Mouse (Mus musculus) B cell, adult (primary cell): ENCODE measurements around the gene Nfatc4. TPM values are rescaled to one million over a fixed set of nuclear protein-coding genes. Genes with fewer than 3 reads are reported as not detected.

ENCODE experiments used
- total RNA-seq: library from RNA; stranded (reverse); gene quantifications from 4 replicates; pipeline ENCODE4 v1.2.4, GENCODE M21; 2023; ENCODE audit not compliant: inconsistent age

The Nfatc4 gene
- total RNA-seq: not detected in 4 replicates

DNA sequence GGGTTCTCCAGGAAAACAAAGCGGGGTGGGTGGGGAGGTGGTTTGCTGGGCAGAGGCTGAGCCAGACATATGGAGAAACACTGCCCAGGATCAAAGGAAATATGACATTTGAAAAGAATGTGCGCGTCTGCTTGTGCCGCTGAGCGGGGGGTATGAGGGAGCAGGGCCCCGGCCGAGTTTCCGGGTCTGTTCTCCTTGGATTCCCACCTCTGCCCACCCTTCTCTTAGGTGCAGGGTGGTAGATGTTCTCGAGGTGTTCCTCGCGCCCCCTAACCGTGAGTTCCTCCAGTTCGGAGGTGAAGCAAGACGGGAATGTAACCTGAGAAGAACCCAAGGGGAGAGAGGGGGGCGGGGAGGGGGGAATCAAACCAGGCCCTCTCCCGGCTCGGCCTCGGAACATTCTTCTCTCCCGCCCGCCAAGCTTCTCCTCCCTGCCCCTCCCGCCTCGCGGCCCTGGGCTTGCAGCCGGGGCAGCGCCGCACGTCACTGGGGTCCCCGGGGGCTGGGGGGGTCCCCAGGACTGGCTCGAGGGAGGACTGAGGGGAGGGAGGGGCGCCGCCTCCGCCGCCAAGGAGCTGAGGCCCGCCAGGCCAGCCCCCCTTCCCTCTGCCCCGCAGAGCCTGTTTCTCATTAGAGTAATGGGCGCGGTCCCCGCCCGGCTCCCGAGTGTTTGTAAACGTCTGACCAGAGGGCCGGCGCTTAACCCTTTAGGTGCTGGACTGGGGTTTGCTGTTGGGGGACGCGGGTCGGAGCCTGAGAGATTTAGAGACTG lies at the start of gene Nfatc4:
Gene Nfatc4 (plus strand): TSS at position 154 of the 772 bp plus-strand sequence.

DNA sequence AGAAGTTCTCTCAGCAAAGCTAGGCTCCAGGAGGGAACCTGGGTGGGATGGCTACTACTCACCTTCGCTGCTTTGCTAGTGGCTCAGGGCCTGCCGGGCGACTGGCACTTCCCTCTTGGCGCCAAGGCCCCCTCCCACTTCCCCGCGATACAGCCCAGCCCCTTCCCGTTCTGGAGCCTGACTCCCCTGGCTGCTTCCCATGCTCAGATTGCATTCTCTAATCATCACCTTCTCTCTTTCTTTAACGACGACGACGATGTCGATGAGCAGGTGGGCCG lies 39.0 kb upstream of the Nfatc4 start, which contains the start of gene Adcy4:
Gene Adcy4 (minus strand): TSS at position 138 of the 278 bp plus-strand sequence.

DNA sequence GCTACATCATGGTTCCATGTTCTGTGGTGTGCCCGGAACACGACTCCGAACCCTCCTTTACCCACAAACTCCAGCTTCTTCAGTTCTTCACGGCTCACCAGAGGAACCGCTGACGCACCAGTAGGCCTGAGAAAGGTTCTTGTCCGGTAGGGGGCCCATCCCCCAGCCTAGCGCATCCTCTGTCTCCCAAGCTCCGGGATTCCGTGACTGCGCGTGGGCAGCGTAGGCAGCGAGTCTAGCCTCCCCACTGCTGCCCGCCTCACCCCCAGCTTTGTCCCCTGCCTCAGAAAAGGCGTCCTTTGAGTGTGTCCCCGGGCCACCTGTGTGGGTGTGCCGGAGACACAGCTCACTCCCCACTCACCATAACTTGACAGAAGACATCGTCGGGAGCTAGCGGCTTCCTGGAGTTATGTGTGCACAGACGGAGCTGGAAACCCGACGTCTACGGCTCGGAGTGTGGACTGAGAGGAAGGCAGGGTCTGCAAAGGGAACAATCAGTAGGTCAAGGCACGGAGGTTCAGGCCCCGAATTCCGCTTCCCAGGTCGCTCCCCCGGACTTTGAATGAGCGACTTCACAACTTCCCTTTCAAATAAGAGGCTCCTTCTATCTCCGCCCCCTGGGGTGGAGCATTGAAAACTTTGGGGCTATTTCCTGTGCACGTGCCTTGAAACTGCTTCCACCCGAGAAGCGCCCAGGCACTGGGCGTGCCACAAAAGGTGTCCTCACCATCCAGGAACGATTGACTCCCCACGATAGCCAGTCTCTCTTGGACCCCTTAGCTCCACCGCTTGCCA lies 34.5 kb upstream of the Nfatc4 start, which contains the start of gene Ripk3:
Gene Ripk3 (minus strand): TSS at position 610 of the 795 bp plus-strand sequence.

DNA sequence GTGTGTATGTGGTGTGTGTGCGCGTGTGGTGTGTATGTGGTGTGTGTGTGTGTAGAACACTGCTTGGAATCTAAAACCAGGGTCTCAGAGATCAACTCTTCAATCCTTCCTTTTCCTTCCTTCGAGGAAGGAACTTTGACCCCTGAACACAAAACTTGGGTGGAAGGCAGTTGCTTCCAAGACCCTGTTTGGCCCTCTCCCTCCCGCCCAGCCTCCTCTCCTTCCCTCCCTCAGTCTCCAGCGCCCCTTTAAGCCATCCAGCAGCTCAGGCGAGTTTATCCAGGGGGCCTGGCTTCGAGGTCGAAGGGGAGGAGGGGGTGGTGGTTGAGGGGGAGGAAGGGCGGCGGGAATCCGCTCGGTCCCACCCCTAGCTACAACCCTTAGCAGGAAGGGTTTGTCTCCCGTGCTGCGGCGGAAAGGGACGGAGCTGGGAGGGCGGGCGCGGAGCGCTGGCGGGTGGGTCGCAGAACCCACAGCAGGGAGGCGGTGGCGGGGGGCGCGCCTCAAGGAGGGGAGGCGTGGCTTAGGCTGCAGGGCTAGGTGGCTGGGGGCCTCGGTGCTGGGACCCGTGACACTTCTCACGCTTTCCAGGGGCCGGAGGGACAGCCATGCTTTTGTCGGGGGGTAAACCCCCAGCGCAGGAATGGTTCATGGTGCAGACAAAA lies 30.8 kb downstream of the Nfatc4 start, which contains the start of gene Nynrin:
Gene Nynrin (plus strand): TSS at position 390 of the 665 bp plus-strand sequence.

Other genes starting within 250 kb of the Nfatc4 start
- gene Fitm1, start 247.5 kb upstream of the Nfatc4 start, total RNA-seq: not detected in 4 replicates
- 237 to 297 TPM (median 278 TPM) in 4 replicates for gene Psme1, start 245.0 kb upstream of the Nfatc4 start, total RNA-seq
- 4.8 to 8.4 TPM (median 7.1 TPM) in 4 replicates for gene Emc9, start 237.8 kb upstream of the Nfatc4 start, total RNA-seq
- gene Psme2, start 232.0 kb upstream of the Nfatc4 start, total RNA-seq: 270 to 386 TPM (median 320 TPM) in 4 replicates
- 98.7 to 119 TPM (median 107 TPM) in 4 replicates for gene Rnf31, start 231.4 kb upstream of the Nfatc4 start, total RNA-seq
- 84.6 to 115 TPM (median 102 TPM) in 4 replicates for gene Irf9, start 219.6 kb upstream of the Nfatc4 start, total RNA-seq
- 0.84 to 1.9 TPM (median 1.3 TPM) in 4 replicates for gene Rec8, start 205.1 kb upstream of the Nfatc4 start, total RNA-seq
- 42.8 to 71.0 TPM (median 59.7 TPM) in 4 replicates for gene Ipo4, start 187.2 kb upstream of the Nfatc4 start, total RNA-seq
- 1.2 to 6.3 TPM (median 3.5 TPM) in 4 replicates for gene Gm49378, start 185.2 kb upstream of the Nfatc4 start, total RNA-seq
- gene Tm9sf1, start 179.3 kb upstream of the Nfatc4 start, total RNA-seq: 43.5 to 50.3 TPM (median 46.2 TPM) in 4 replicates
- gene Tssk4, start 173.0 kb upstream of the Nfatc4 start, total RNA-seq: 2.7 to 3.3 TPM (median 3.2 TPM) in 4 replicates
- gene Mdp1, start 162.6 kb upstream of the Nfatc4 start, total RNA-seq: 48.6 to 57.5 TPM (median 51.4 TPM) in 4 replicates
- gene Gmpr2, start 151.2 kb upstream of the Nfatc4 start, total RNA-seq: 21.8 to 29.4 TPM (median 27.7 TPM) in 4 replicates
- 173 to 208 TPM (median 188 TPM) in 4 replicates for gene Nedd8, start 151.0 kb upstream of the Nfatc4 start, total RNA-seq
- gene Tinf2, start 141.3 kb upstream of the Nfatc4 start, total RNA-seq: 158 to 162 TPM (median 159 TPM) in 4 replicates
- 1.2 to 3.0 TPM (median 1.2 TPM) in 4 replicates for gene Tgm1, start 109.2 kb upstream of the Nfatc4 start, total RNA-seq
- gene Rabggta, start 100.9 kb upstream of the Nfatc4 start, total RNA-seq: 73.0 to 82.3 TPM (median 79.9 TPM) in 4 replicates
- 23.1 to 26.7 TPM (median 25.5 TPM) in 4 replicates for gene Dhrs1, start 77.5 kb upstream of the Nfatc4 start, total RNA-seq
- 29.2 to 37.3 TPM (median 34.5 TPM) in 4 replicates for gene Nop9, start 77.5 kb upstream of the Nfatc4 start, total RNA-seq
- gene Cideb, start 64.7 kb upstream of the Nfatc4 start, total RNA-seq: not detected in 4 replicates
- gene Ltb4r2, start 61.7 kb upstream of the Nfatc4 start, total RNA-seq: 0.22 to 0.84 TPM (median 0.36 TPM) in 3 of 4 replicates, not detected in the other
- gene Ltb4r1, start 57.2 kb upstream of the Nfatc4 start, total RNA-seq: not detected in 4 replicates
- gene Adcy4, start 39.0 kb upstream of the Nfatc4 start, total RNA-seq: 0.24 to 1.4 TPM (median 0.48 TPM) in 3 of 4 replicates, not detected in the other
- 86.4 to 109 TPM (median 93.4 TPM) in 4 replicates for gene Ripk3, start 34.3 kb upstream of the Nfatc4 start, total RNA-seq
- gene Nynrin, start 30.9 kb downstream of the Nfatc4 start, total RNA-seq: 0.06 to 0.09 TPM in 2 of 4 replicates, not detected in the others
- 0.22 TPM in 1 of 4 replicates, not detected in the others for gene Cbln3, start 61.2 kb downstream of the Nfatc4 start, total RNA-seq
- gene Khnyn, start 61.8 kb downstream of the Nfatc4 start, total RNA-seq: 92.3 to 98.0 TPM (median 96.5 TPM) in 4 replicates
- gene Sdr39u1, start 77.1 kb downstream of the Nfatc4 start, total RNA-seq: 25.6 to 37.3 TPM (median 31.5 TPM) in 4 replicates
- 0.66 TPM in 1 of 4 replicates, not detected in the others for gene Cma1, start 121.5 kb downstream of the Nfatc4 start, total RNA-seq
- gene Cma2, start 127.8 kb downstream of the Nfatc4 start, total RNA-seq: not detected in 4 replicates
- gene Mcpt1, start 194.8 kb downstream of the Nfatc4 start, total RNA-seq: not detected in 4 replicates
- gene Mcpt9, start 207.4 kb downstream of the Nfatc4 start, total RNA-seq: not detected in 4 replicates
- 0.51 TPM in 2 of 4 replicates, not detected in the others for gene Mcpt2, start 218.9 kb downstream of the Nfatc4 start, total RNA-seq
- gene Mcpt4, start 239.2 kb downstream of the Nfatc4 start, total RNA-seq: 0.61 TPM in 1 of 4 replicates, not detected in the others